Mouse (Mus musculus): Measurements from ENCODE around the gene Ccin. TPM values are rescaled to one million over a fixed set of nuclear protein-coding genes. Genes with fewer than 3 reads are reported as not detected.

The Ccin gene
- polyA plus RNA-seq (2011; ENCODE audit: insufficient read depth, insufficient read length, low replicate concordance, missing spikeins): not detected in 2 replicates

- Histone ChIP-seq H3K27ac (ENCODE audit: control insufficient read depth, insufficient read depth, low read depth, low read length, poor library complexity) (peak within 1 kb of the TSS; percentile 22; the same call in 1 of the 2 replicates), H3K4me3 (replicated peaks; ENCODE audit: control insufficient read depth, low read depth, low read length) (no peak within 1 kb of the TSS), H3K4me1 (ENCODE audit: control insufficient read depth, insufficient read depth, low read length) (peaks cover 1% of the 10 kb centered on the region; the same call in 1 of the 2 replicates)
- TF ChIP-seq CTCF (IDR thresholded peaks at IDR 0.05; ENCODE audit: control insufficient read depth, insufficient read depth, low read length) (no peak), POLR2A (IDR thresholded peaks at IDR 0.05; ENCODE audit: borderline replicate concordance, control insufficient read depth, low read depth, low read length) (no peak)
- 88% methylated on average over 11 of the region's 11 CpGs for WGBS
Measured at GRCm38 (mm10) chr4:43983181-43983580, at the start of gene Ccin. Gene Ccin (plus strand): TSS chr4:43983483.

- TF ChIP-seq POLR2A (IDR thresholded peaks at IDR 0.05; ENCODE audit: borderline replicate concordance, control insufficient read depth, low read depth, low read length) (no peak), CTCF (IDR thresholded peaks at IDR 0.05; ENCODE audit: control insufficient read depth, insufficient read depth, low read length) (no peak)
- no peak overlapping the region for H3K4me3 ChIP-seq (replicated peaks; ENCODE audit: control insufficient read depth, low read depth, low read length)
- peak overlapping the region; percentile 72 for H3K27ac ChIP-seq (ENCODE audit: control insufficient read depth, insufficient read depth, low read depth, low read length, poor library complexity)
- peaks cover 7% of the 10 kb centered on the region; the same call in 1 of the 2 replicates for H3K4me1 ChIP-seq (ENCODE audit: control insufficient read depth, insufficient read depth, low read length)
- WGBS: 50% methylated on average over 4 of the region's 4 CpGs
Measured at GRCm38 (mm10) chr4:43936186-43936585, 47.1 kb upstream of the Ccin start.

GRCm38 (mm10) chr4:43936749-43937674, 46.3 kb upstream of the Ccin start:
- Histone ChIP-seq H3K4me3 (replicated peaks; ENCODE audit: control insufficient read depth, low read depth, low read length) (peak overlapping the region; percentile 55), H3K27ac (ENCODE audit: control insufficient read depth, insufficient read depth, low read depth, low read length, poor library complexity) (peak overlapping the region; percentile 72), H3K4me1 (ENCODE audit: control insufficient read depth, insufficient read depth, low read length) (peaks cover 4% of the 10 kb centered on the region; the same call in 1 of the 2 replicates)
- TF ChIP-seq CTCF (IDR thresholded peaks at IDR 0.05; ENCODE audit: control insufficient read depth, insufficient read depth, low read length) (no peak), POLR2A (IDR thresholded peaks at IDR 0.05; ENCODE audit: borderline replicate concordance, control insufficient read depth, low read depth, low read length) (no peak)
- 9% methylated on average over 14 of the region's 14 CpGs for WGBS

GRCm38 (mm10) chr4:43941315-43941714, 42.0 kb upstream of the Ccin start:
- Histone ChIP-seq H3K4me1 (ENCODE audit: control insufficient read depth, insufficient read depth, low read length) (no peaks in the 10 kb centered on the region; the same call in 1 of the 2 replicates), H3K27ac (ENCODE audit: control insufficient read depth, insufficient read depth, low read depth, low read length, poor library complexity) (no peak overlapping the region; the same call in 1 of the 2 replicates), H3K4me3 (replicated peaks; ENCODE audit: control insufficient read depth, low read depth, low read length) (no peak overlapping the region)
- TF ChIP-seq CTCF (IDR thresholded peaks at IDR 0.05; ENCODE audit: control insufficient read depth, insufficient read depth, low read length) (no peak), POLR2A (IDR thresholded peaks at IDR 0.05; ENCODE audit: borderline replicate concordance, control insufficient read depth, low read depth, low read length) (no peak)
- 52% methylated on average over 5 of the region's 5 CpGs for WGBS

GRCm38 (mm10) chr4:43942421-43942820, 40.9 kb upstream of the Ccin start:
- no peak overlapping the region for H3K27ac ChIP-seq (ENCODE audit: control insufficient read depth, insufficient read depth, low read depth, low read length, poor library complexity)
- H3K4me3 ChIP-seq (replicated peaks; ENCODE audit: control insufficient read depth, low read depth, low read length): no peak overlapping the region
- H3K4me1 ChIP-seq (ENCODE audit: control insufficient read depth, insufficient read depth, low read length): no peaks in the 10 kb centered on the region; the same call in 1 of the 2 replicates
- WGBS: 89% methylated on average over 8 of the region's 8 CpGs
- TF ChIP-seq CTCF (IDR thresholded peaks at IDR 0.05; ENCODE audit: control insufficient read depth, insufficient read depth, low read length) (no peak), POLR2A (IDR thresholded peaks at IDR 0.05; ENCODE audit: borderline replicate concordance, control insufficient read depth, low read depth, low read length) (no peak)

- Histone ChIP-seq H3K4me1 (ENCODE audit: control insufficient read depth, insufficient read depth, low read length) (no peaks in the 10 kb centered on the region), H3K27ac (ENCODE audit: control insufficient read depth, insufficient read depth, low read depth, low read length, poor library complexity) (no peak overlapping the region), H3K4me3 (replicated peaks; ENCODE audit: control insufficient read depth, low read depth, low read length) (no peak overlapping the region)
- no peak for TF ChIP-seq POLR2A (IDR thresholded peaks at IDR 0.05; ENCODE audit: borderline replicate concordance, control insufficient read depth, low read depth, low read length)
- no peak for TF ChIP-seq CTCF (IDR thresholded peaks at IDR 0.05; ENCODE audit: control insufficient read depth, insufficient read depth, low read length)
- 93% methylated on average over 2 of the region's 2 CpGs for WGBS
Measured at GRCm38 (mm10) chr4:43947571-43947970, 35.7 kb upstream of the Ccin start.

GRCm38 (mm10) chr4:43957292-43957845, 25.9 kb upstream of the Ccin start, which contains the start of gene Glipr2:
Gene Glipr2 (plus strand): TSS chr4:43957401.
- under 1% methylated on average over 45 of the region's 45 CpGs for whole genome bisulfite sequencing
- peaks cover 3% of the 10 kb centered on the region; the same call in 1 of the 2 replicates for H3K4me1 ChIP-seq (ENCODE audit: control insufficient read depth, insufficient read depth, low read length)
- H3K4me3 ChIP-seq (replicated peaks; ENCODE audit: control insufficient read depth, low read depth, low read length): peak within 1 kb of the TSS; percentile 84
- TF ChIP-seq POLR2A (IDR thresholded peaks at IDR 0.05; ENCODE audit: borderline replicate concordance, control insufficient read depth, low read depth, low read length) (no peak), CTCF (IDR thresholded peaks at IDR 0.05; ENCODE audit: control insufficient read depth, insufficient read depth, low read length) (peak; percentile 80)
- H3K27ac ChIP-seq (ENCODE audit: control insufficient read depth, insufficient read depth, low read depth, low read length, poor library complexity): peak within 1 kb of the TSS; percentile 73
